In the genomic region with DNA sequence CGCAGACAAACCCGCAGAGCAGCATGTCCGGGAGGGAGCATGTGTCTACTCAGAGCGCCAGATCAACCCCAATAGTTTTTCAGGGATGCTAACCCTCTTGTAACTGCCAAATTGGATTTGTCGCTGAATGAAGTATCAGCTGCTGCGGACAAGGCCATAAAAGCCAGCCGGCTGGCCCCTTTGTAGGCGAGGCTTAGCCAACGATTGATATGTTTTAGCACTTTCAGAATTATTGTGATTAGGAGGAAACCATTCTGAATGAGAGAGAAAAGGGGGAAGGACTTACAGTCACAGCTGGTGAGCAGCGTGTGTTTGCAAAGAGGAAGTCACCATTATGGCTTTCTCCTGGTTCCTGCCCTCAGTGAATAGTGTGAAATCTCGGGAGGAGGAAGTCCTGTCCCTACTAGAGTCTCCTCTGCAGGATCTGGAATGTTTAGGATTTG, we compare ENCODE assay signal across 7 mouse cellular contexts.
DNase-seq lines count a peak whose midpoint lies in the region; ATAC-seq and TF ChIP-seq lines count a peak whose summit lies in the region.

No protein-coding gene starts in this region.

- no peak overlapping the region for H3K4me3 ChIP-seq in heart, embryonic 14.5 days (ENCODE audit: control insufficient read depth in 1 of 2, insufficient read depth in 1 of 2, low read depth in 1 of 2, low read length in 2 of 2)

- DNase-seq in ES-CJ7 (ENCODE audit: low read depth, low spot score) = peak; percentile 21
- DNase-seq in brain, embryonic 14.5 days (ENCODE audit: low read depth) = peak; percentile 93
- no peak for DNase-seq in gastrocnemius, adult 8-10 months (ENCODE audit: low spot score in 2 of 2)
- DNase-seq in cerebellum, postnatal 4 days (ENCODE audit: low spot score in 2 of 2) = no peak

- peak overlapping the region; percentile 96 to 97 for H3K27ac ChIP-seq in heart, embryonic 14.5 days (replicated peaks in 1 of 2; ENCODE audit: control insufficient read depth in 1 of 2, insufficient read depth in 1 of 2, low read depth in 2 of 2, low read length in 2 of 2)

- H3K9ac ChIP-seq in heart, embryonic 14.5 days (ENCODE audit: low read length) = peak overlapping the region; percentile 59

- no peaks in the 10 kb centered on the region for H3K27me3 ChIP-seq in heart, embryonic 14.5 days (ENCODE audit: control insufficient read depth, insufficient read depth, low read length)

- TF ChIP-seq POLR2A in brain, embryonic 14.5 days (IDR thresholded peaks at IDR 0.05; ENCODE audit: borderline replicate concordance, extremely low read depth, insufficient read depth, insufficient read length, poor library complexity, severe bottlenecking) = no peak

- no peaks in the 10 kb centered on the region for H3K9me3 ChIP-seq in heart, embryonic 14.5 days (ENCODE audit: control insufficient read depth, low read length)

- H3K36me3 ChIP-seq in heart, embryonic 14.5 days (ENCODE audit: control insufficient read depth, insufficient read depth, low read length) = no peaks in the 10 kb centered on the region

- H3K4me2 ChIP-seq in heart, embryonic 14.5 days (ENCODE audit: low read length) = peak overlapping the region; percentile 50

- ATAC-seq in heart, embryonic 14.5 days (ENCODE audit: insufficient number of reproducible peaks, insufficient read depth, low FRiP score, low read depth) = no peak
- ATAC-seq in megakaryocyte progenitor cell, adult 5-6 weeks (replicated peaks; ENCODE audit: poor library complexity) = peak; percentile 70
- ATAC-seq in activated CD4-positive, CD25-positive, alpha-beta regulatory T cell, adult 4 months = no peak

- H3K4me1 ChIP-seq in heart, embryonic 14.5 days (ENCODE audit: control insufficient read depth in 2 of 2, insufficient read depth in 2 of 2, low read length in 2 of 2) = peaks cover 33 to 63% of the 10 kb centered on the region in 2 experiments

- 12% methylated on average over 11 of the region's 11 CpGs for WGBS in heart, embryonic 14.5 days

- TF ChIP-seq CTCF in brain, embryonic 14.5 days (IDR thresholded peaks at IDR 0.05; ENCODE audit: borderline replicate concordance, extremely low read depth, insufficient read depth, insufficient read length) = no peak

Comparison
In these comparisons a context has a peak if more than half of its experiments do, and no peak if none do; other contexts are left out.
1. DNase-seq: peak in ES-CJ7 (single experiment) and brain, embryonic 14.5 days (single experiment); none in gastrocnemius, adult 8-10 months (0 of 2) and cerebellum, postnatal 4 days (0 of 2).